Mouse (Mus musculus) mouse embryonic stem cell (cell line): Measurements from ENCODE around the gene Ccdc85a.
"Not testable (repeated sequence)": the region's sequence is repeated elsewhere in the genome, so short reads cannot be mapped to it uniquely, and the experiment has no call there.

Experiments
- in situ Hi-C, 2 experiments: fragments of 300-500 bp; cut with MboI; formaldehyde crosslinking; loops; 1 replicate in 1 of 2; 3 replicates in 1 of 2; pipeline ENCODE4 v1.14.3; 2019 to 2020; ENCODE audit warnings: low sequenced_read_pairs in 2 of 2, low pct_unique_long_range_greater_than_20kb in 1 of 2, mixed read lengths in 1 of 2; ENCODE audit not compliant: unreplicated experiment in 1 of 2

The Ccdc85a gene

GRCm38 (mm10) chr11:28464926-28465325 is 119.2 kb downstream of the Ccdc85a start:
- in situ Hi-C loops, result no loop called here

DNA sequence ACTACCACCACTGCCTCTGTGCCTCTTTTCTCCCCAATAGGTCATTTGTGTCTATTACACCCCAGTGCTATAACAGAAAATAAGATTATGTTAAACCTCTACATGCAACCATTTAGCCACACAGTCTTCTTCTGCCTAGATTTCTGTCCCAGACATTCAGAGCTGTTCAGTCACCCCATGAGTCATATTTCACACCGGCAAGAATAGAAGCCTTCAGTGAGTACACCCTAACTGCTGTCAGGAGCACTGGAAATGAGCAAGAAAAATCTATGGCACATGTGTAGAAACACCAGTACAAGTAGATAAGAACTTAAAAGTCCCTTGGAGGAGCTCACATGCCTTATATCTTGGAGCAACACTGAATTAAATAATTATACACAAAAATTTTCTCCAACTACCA is 125.0 kb downstream of the Ccdc85a start:
- in situ Hi-C loops, result no loop called here

- in situ Hi-C loops, result no loop called here
These were observed 144.2 kb downstream of the Ccdc85a start for GRCm38 (mm10) chr11:28439877-28440276.

DNA sequence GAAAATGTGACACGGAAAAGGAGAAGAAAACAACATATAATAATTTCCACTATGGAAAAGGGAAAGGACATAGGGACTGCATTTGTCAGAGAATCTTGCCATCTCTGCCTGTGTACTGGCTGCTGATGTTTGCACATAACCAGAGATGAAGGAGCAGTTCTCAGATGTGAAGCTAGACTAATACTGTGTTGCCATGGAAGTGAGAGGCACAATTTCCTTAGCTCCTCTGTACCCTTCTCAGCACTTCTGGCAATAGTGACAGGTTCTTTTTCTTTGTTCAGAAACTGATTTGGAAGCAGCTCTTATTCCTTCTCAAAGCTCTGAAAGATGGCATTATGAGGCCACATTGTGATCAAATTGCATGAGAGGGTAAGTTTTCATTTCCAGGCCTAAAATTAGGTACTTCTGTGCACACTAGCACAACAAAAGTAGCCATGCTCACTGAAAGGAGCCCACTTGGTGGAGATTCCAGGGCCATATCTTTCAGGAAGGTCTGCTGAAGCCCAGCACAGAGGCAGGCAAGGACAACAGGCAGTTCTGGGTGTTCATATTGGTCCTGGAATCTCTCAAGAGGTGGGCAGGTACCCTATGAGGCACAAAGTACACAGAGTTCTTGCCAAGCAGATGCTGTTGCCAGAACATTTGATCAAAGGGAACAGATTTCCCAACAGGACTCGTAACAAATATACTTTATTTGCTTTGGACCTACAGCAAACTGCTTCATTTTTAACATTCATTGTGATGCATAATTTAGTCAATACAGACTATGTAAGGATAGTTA is 161.5 kb downstream of the Ccdc85a start:
- in situ Hi-C loops, result no loop called here

DNA sequence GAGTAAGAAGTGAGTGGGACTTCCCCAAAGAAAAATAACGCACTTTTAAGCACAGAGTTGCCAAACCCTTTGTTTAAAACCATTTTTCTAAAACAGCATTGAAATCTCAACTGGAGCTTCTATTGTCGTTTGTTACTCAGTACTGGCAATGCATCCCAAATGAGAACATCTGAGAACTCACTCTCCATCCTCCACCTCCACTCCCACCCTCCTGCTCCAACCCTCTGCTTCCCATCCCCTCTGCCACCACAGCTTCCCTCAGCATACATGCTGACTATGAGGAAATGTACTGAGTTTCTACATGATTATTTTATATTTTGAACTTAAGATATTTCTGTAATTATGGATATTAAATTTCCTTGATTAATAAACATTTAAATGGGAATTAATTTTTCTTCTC is 168.3 kb downstream of the Ccdc85a start:
- in situ Hi-C loops, result no loop called here

GRCm38 (mm10) chr11:28409880-28410279 is 174.2 kb downstream of the Ccdc85a start:
- in situ Hi-C loops, result not testable (repeated sequence)

- in situ Hi-C loops, result no loop called here
These were observed 187.0 kb downstream of the Ccdc85a start for GRCm38 (mm10) chr11:28397166-28397565.

GRCm38 (mm10) chr11:28375891-28376290 is 208.2 kb downstream of the Ccdc85a start:
- in situ Hi-C loops, result no loop called here

DNA sequence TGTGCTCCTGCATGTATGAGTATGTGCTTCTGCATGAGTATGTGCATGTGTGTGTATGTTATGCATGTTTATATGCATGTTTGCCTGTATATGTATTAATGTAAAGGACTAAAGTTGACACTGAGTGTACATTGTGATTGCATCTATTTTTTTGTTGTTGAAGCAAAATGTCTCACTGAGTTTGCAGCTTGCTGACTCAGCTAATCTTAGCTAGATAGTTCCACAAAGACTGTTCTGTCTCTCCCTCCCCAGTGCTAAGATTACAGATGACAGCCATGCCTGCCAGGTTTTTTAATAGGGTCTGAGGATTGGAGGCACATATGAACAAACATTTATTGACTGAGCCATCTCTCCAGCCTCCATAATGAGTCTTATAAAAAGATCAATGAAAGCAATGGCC is 209.5 kb downstream of the Ccdc85a start:
- in situ Hi-C loops, result no loop called here

DNA sequence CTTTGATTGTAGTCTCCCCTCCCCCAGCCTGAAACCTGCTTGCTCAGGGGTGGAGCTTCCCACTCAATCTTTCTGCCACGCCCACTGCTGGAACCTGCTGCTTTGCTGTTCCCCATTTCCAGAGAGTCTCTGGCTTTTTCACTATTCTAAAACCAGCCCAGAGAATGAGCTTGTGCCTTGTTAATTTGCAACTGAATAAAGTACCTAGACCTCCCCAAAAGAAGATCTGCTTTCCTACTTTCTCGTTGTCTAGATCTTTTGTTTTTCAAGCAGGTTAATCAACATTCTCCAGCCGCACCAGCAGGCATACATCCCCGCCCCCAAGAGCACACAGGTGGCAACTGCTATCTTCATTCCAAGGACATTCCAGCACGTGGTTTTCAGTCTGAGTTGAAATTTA is 212.7 kb downstream of the Ccdc85a start:
- in situ Hi-C loops, result not testable (repeated sequence)

- in situ Hi-C loops, result no loop called here
These were observed 218.2 kb downstream of the Ccdc85a start for GRCm38 (mm10) chr11:28365929-28366244.

- in situ Hi-C loops, result no loop called here
These were observed 218.8 kb downstream of the Ccdc85a start for GRCm38 (mm10) chr11:28365209-28365928.

DNA sequence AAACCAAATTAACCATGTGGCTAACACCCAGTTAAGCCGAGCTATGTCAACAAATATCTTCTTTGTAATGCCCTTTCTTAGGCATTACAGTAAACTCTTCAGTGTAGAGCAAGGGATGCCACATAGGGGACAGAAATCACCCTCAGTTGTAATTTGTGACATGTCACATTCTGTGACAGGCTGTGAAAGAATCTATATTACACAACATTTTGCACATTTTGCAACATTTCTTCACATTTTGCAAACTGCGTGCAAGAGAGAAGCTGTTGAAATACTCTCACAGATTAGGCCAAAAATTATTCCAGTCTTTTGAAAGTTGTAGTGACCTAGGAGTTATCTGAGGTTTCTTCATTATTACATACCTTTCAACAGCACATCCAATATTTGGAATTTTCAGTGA is 240.7 kb downstream of the Ccdc85a start:
- in situ Hi-C loops, result no loop called here

- in situ Hi-C loops, result no loop called here
These were observed 242.2 kb downstream of the Ccdc85a start for GRCm38 (mm10) chr11:28341887-28342286.

DNA sequence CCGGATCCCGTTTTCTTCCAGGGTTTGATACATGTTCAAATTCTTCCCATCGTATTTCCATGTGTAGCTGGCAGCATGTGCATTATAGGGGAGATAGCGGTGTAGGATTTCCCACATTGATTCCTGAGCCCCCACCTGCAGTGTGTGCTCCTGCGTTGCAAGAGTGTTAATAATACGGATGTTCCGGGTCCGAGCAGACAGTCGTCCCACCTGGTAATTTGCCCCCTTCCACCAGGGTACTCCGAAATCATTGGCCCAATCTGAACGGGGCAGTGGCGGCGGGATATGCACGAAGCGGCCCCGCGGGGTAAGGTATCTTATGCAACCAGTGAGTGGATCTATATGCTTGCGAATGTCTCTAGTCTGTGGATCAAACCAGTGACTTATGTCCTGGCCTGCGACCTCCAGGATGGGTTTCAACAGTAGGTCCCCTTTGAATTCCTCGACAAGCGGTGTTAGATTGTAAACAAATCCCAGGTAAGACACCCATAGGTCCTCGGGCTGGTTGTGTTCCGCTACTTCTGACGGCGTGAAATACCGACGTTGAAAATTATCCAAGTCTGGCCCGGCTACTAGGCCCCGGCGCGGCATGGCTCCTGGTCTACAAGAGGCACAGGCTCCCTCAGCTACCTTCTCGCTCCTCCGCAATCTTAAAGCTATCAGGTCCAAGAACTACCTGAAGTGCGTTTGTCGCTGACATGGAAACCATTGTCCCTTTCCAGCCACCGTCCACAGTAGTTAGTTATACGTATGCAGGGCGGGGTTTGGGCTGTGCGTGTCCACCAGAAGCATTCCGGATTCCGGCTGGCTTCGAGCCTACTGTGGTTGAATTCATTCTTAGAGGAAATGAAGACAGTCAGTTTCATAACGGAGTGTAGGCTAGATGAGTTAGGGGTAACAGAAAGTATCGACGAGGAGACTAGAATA is 244.6 kb downstream of the Ccdc85a start, which contains the start of gene Gm6685:
Gene Gm6685 (minus strand): TSS at position 644 of the 927 bp plus-strand sequence.
- in situ Hi-C loops, result not testable (repeated sequence)
